Mouse (Mus musculus): ENCODE data around the gene Fcrl1.
A peak's percentile ranks its signal among the peaks of the same experiment; 100 is the strongest.

Gene Fcrl1

DNA sequence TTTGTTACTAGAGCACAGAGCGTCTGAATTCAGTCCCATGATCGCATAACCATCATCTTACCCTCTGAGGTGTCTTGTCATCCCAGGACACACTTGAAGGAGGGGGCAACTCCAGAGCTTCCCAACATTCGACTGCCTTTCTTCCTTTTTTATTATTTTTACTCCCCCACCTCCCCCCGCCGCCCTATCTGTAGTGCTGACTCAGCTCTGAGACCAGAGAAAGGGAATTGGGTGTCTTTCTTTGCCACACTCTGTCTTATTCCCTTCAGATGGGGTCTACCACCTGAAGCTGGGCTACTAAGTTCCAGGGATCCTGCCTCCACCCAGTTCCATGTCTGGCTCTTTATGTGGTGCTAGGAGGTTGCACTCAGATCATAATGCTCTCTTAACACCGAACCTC is 34.4 kb downstream of the Fcrl1 start:
- no peak for DNase-seq (ENCODE audit: low read depth, low spot score)

DNA sequence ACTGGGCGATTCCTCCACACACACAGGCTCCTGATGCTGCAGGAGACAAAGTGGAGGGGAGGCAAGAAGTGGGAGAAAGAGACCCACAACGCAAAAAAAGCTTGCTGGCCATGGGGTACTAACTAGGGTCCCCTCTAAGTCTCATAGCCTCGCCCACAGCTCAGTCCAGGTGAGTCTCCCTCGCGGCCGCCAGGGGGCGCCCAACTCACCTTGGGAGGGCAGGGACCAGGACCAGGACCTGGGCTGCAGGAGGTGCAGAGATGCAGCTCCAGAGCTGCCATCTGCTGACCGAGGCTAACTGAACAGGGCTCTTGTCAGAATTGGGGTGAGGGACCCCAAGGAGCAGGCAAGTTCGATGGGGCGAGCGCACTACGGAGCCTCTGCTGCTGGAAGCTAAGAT is 35.0 kb downstream of the Fcrl1 start:
- peak; percentile 47 for DNase-seq (ENCODE audit: low read depth, low spot score)

DNA sequence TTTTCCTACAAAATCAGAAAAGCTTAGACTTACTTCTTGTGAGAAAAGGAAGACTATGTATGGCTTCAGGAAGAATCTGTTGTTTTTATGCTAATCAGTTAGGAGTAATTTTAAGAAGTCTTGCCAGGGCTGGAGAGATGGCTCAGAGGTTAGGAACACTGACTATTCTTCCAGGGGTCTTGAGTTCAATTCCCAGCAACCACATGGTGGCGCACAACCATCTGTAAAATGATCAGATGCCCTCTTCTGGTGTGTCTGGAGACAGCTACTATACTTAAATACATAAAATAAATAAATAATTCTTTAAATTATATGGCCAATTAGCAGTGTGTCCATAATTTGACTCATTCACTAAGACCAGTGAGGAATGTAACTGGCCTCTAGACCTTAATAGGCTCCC is 44.5 kb downstream of the Fcrl1 start:
- no peak for DNase-seq (ENCODE audit: low read depth, low spot score)

DNA sequence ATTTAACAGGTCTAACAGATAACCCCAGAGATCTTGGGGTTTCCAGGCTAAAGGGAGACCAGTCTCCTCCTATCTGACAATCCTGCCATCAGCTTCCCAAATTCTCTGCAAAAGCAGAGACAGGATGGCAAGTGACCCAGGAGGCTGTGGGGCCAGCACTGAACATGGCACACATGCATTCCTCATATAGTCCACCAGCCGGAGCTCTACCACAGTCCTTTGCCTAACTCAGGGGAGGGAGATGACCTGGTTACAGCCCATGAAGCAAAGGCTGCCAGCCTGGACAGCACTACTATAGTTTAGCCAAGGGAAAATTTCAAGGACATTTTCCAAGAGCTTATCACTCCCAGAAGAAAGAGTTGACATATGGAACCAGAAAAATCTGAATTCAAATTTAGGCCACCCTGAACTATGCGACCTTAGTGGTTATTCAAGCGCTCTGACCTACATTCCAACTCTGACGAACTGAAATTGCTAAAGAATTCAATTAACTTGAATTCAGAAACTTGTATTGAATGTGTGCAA is 46.3 kb downstream of the Fcrl1 start:
- DNase-seq (ENCODE audit: low read depth, low spot score), result no peak

DNA sequence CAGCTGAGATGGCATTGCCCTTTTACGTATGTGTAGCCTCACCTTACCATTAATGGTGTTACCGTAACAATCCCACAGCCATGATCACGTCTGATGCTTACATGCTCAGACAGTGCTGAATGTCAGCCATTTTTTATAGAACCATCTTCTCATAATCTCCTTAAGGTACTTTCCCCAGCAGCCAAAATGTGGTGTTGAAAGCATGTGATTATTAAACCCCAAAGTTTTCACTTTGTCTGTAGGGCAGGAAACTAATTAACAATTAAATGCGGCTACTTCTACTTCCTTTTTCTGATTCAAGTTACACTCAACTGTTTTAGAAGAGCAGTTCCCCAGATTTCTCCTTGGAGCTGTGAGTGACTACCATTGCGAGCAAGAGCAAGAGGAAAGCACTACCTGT is 59.3 kb downstream of the Fcrl1 start, which contains the start of gene Fcrl5:
Gene Fcrl5, plus strand, starts transcription at position 295 of the 400 bp plus-strand sequence.
- no peak for DNase-seq (ENCODE audit: low read depth, low spot score)

DNA sequence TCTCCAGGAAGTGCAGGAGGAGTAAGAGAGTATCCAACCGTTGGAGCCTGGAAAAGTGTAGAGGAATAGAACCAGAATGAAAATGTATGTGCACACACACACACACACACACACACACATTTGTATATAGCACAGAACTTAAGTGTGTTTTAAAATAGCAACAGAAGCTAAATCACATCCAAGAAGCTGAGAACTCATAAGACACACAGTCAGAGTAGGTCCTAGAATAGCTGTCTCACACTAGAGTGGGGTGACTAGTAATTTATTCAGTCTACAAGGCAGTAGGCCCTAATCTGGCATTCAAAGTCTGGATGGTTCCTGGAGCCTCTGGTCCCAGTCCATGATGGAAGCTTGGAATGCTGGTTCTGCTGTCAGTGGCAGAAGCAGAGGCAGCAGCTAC is 64.4 kb downstream of the Fcrl1 start:
- DNase-seq (ENCODE audit: low read depth, low spot score), result no peak

DNA sequence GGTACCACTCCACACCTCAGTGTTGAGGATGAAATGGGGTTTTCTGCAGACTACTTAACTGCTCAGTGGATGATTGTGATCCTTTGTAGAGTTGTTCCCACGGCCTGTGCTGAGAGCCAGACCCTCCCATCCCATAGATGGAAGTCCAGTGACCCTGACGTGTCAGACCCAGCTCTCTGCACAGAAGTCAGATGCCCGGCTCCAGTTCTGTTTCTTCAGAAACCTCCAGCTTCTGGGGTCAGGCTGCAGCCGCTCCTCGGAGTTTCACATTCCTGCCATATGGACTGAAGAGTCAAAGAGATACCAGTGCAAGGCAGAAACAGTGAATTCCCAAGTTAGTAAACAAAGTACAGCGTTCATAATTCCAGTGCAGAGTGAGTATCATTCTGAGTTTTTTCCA is 67.8 kb downstream of the Fcrl1 start:
- DNase-seq (ENCODE audit: low read depth, low spot score), result no peak
